Mouse (Mus musculus) megakaryocyte, embryonic 14.5 days (primary cell): ENCODE results near the gene Sp3.

Experiments used
- FLI1 ChIP-seq: IDR thresholded peaks from 2 replicates; pipeline ENCODE4 v1.6.1; 2012; ENCODE audit warnings: low read length, inconsistent platforms, mixed read lengths
- GATA1 ChIP-seq: IDR thresholded peaks from 3 replicates; pipeline ENCODE4 v1.6.1; 2012; ENCODE audit warnings: mixed read lengths, low read length, inconsistent platforms, borderline replicate concordance

- TF ChIP-seq FLI1 (no peak), GATA1 (no peak)
Measured at GRCm38 (mm10) chr2:73028019-73028418, 47.8 kb upstream of the Sp3 start.
